Mouse (Mus musculus): ENCODE results near the gene P4ha2.
"Not testable (repeated sequence)": the region's sequence is repeated elsewhere in the genome, so short reads cannot be mapped to it uniquely, and the experiment has no call there.

The P4ha2 gene

DNA sequence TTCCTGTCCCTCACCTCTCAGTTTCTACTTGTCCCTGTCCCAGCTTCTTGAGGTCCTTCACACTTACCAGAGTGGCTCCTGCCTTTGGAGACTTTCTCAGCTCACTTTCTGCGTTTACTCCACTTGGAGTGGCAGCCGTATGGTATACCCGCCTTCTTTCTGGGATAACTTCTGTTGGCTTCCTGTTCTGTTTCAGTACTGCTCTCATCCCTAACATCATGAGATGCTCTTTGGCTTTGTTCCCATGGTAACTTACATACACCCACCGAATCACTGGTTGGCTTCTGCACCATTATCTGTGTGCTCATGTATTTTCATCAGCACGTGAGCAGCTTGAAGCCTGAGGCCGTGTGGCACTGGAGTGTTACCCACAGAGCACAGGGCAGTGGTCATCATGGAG lies 30.8 kb downstream of the P4ha2 start:
- no peak for DNase-seq (ENCODE audit: extremely low spot score, low read depth, low spot score)

DNA sequence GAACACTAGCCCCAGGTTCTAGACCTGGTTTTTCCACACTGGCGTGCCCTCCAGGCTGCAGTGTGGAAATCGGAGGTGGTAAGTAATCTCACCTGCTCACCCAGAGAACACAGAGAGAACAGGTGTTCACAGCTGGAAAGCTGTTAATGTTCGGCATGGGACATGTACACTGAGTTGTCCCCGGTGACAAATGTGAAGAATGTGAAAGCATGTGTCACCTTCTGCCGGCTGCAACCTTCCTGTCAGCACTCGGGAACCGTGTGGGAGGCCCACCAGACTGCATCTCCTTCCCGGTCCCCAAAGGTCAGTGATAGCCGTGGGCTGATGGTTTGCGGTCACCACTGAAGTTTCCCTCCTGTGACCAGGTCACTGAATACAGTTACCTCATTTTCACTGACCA lies 32.4 kb downstream of the P4ha2 start:
- DNase-seq (ENCODE audit: extremely low spot score, low read depth, low spot score), result no peak

- no peak for DNase-seq (ENCODE audit: extremely low spot score, low read depth, low spot score)
Measured at GRCm38 (mm10) chr11:54134905-54135304, 35.0 kb downstream of the P4ha2 start.

GRCm38 (mm10) chr11:54140159-54140558 lies 40.3 kb downstream of the P4ha2 start:
- not testable (repeated sequence) for DNase-seq (ENCODE audit: extremely low spot score, low read depth, low spot score)

- no peak for DNase-seq (ENCODE audit: extremely low spot score, low read depth, low spot score)
Measured at GRCm38 (mm10) chr11:54141200-54141971, 41.5 kb downstream of the P4ha2 start.

DNA sequence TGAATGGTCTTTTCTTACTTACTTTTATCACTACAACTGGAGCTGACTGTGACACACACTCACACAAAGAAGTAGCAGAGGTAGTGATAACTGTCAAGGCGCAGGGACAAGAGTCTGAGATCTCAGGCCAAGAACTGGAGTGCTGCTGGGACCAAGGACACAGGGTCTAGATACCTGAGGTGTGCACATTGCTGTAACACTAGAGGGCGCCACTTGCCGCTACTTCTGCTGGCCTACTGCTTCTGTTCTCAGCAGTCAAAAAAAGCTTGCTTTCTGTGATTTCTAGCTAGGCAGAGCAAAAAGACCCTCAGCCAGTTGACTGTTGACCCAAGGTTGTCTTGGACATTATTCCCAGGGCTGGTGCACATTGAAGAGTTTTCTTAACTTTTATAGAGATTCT lies 45.0 kb downstream of the P4ha2 start:
- DNase-seq (ENCODE audit: extremely low spot score, low read depth, low spot score), result no peak

- no peak for DNase-seq (ENCODE audit: extremely low spot score, low read depth, low spot score)
Measured at GRCm38 (mm10) chr11:54145990-54146389, 46.1 kb downstream of the P4ha2 start.

DNA sequence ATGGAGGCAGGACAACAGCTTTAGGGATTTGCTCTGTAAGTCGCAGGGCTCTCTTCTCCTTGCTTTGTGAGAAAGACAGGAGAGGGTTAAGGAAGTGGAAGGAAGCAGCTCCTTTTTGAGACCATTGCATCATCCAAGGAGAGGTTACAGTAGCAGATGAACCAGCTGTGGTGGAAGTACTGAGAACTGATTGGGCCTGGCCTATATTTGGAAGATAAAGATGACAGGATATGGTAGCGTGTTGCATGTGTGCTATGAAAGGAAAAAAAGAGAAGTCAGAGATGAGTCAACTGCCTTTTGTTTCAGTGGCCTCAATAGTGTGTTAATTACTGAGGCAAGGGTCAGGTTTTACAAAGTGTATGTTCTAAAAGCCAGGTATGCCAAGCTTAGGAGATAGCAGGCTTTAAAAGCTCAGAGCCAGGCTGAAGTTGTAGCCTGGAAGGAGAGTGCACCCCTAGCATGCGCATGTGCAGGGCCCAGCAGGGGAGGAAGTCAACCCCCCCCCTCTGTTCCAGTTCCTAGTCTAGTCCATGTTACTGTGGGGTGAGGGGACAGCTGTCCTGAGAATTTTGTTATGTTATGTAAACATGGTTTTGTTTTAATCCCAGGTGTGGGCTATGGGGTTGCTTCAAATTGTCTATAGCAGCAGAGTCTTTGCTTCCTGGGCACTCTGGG lies 50.0 kb downstream of the P4ha2 start:
- DNase-seq (ENCODE audit: extremely low spot score, low read depth, low spot score), result no peak

DNA sequence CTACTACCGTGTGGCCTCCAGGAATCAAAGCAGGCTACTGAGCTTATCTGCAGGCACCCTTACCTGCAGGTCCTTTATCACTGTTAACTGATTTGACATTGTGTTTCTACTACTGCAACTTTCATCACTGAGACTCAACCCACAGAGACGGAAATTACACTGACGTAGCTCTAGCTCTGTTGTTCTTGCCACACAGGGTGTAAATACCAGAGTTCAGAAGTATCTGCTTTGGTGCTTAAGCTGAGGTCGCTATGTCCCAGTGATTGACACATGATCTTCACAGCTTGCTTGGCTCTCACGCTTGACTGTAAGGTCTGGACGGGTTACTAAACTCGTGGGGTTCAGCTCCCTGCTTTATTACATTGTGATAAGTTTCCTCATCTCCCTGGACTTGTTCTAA lies 51.2 kb downstream of the P4ha2 start:
- no peak for DNase-seq (ENCODE audit: extremely low spot score, low read depth, low spot score)

- DNase-seq (ENCODE audit: extremely low spot score, low read depth, low spot score), result no peak
Measured at GRCm38 (mm10) chr11:54152957-54153356, 53.1 kb downstream of the P4ha2 start.

GRCm38 (mm10) chr11:54155864-54156263 lies 56.0 kb downstream of the P4ha2 start:
- no peak for DNase-seq (ENCODE audit: extremely low spot score, low read depth, low spot score)

GRCm38 (mm10) chr11:54156504-54156903 lies 56.6 kb downstream of the P4ha2 start:
- no peak for DNase-seq (ENCODE audit: extremely low spot score, low read depth, low spot score)

DNA sequence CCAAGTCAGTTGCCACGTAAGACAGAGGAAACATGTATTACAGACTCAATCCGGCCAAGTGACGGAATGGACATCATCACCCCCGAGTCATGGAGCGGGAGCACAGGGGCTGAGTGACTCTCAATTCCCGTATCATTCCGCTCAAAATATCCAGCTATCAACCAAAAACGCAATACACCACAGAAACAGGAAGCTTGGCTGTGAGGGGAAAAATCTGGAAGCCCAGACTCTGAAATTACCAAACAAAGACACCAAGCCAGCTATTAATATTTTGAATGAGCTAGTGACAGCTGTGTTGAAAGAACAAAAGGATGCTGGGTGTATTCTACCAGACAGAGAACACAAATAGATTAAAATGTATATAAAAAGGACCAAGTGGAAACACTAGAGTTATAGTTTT lies 57.7 kb downstream of the P4ha2 start:
- no peak for DNase-seq (ENCODE audit: extremely low spot score, low read depth, low spot score)

DNA sequence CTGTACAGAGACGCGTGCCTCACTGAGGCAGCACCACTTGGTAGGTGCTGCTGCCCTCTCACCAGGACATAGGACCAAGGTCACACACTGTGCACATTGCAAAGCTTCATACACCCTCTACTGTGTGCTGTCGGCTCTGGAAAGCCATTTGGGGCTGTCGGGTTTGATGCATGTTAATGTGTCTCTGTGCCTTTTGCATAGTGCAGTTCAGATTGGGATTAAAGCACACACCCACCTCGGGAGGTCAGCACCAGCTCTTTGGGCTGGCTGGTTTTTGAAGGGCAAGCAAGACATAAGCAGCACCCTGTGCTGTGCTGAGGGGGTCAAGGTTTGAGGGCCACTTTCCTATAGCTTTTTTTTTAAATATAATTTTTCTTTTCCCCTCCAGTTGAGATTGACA lies 60.5 kb downstream of the P4ha2 start:
- DNase-seq (ENCODE audit: extremely low spot score, low read depth, low spot score), result no peak

DNA sequence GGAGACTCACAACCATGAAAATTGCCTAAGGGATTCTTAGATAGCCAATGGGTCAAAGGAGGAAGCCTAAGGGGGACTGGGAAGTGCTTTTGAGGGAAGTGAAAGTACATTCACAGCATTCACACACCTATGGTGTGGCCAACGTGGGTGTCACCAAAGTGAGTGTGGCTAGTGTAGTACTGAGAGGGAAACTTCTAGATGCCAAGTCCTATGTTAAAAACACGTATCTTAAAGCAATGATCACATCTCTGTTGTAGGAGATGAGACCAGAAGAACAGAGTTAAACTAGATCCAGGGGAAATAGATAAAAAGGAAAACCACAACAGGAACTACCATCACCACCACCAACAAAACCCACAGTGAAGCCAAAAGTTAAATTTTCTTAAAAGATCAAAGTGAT lies 61.0 kb downstream of the P4ha2 start:
- DNase-seq (ENCODE audit: extremely low spot score, low read depth, low spot score), result no peak

- DNase-seq (ENCODE audit: extremely low spot score, low read depth, low spot score), result no peak
Measured at GRCm38 (mm10) chr11:54161514-54161913, 61.6 kb downstream of the P4ha2 start.

DNA sequence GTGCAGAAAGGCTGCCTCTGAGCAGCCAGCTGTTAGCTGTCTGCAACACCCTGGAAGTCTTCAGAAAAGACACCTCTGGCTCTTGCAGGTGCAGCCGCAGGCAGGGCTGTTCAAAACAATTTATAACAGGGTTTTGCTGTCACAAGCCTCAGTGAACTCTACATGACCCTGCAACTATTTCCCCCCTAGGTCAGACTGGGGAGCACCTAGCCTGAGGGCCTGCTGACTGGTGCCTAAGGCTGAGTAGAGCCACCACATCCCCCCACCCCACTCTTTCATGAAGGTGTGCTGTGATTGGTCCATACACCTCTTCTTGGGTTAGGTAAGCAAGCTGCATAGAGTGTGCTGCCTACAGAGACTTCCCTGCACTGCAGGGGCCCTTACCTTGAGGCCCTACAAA lies 63.1 kb downstream of the P4ha2 start:
- no peak for DNase-seq (ENCODE audit: extremely low spot score, low read depth, low spot score)

- no peak for DNase-seq (ENCODE audit: extremely low spot score, low read depth, low spot score)
Measured at GRCm38 (mm10) chr11:54169432-54170295, 69.8 kb downstream of the P4ha2 start.

DNA sequence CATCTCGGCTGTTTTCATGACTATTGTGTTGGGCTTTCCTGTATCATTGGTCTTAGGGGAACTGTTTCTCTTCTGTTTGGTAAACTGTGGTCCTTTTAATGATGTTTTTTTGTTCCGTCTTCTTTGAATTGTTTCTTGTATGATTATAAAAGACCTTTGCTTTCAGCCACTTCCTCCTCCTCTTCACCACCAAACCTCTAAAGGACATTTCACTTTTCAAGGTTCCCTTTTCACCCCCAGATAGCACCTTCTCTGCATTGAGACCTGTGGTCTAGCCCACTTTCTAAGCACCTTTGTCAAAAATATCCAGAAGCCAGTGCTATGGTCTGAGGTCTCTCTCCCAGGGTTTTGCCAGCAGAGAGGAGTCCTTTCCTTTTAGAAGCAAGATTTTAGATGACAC lies 71.3 kb downstream of the P4ha2 start:
- no peak for DNase-seq (ENCODE audit: extremely low spot score, low read depth, low spot score)

- no peak for DNase-seq (ENCODE audit: extremely low spot score, low read depth, low spot score)
Measured at GRCm38 (mm10) chr11:54174226-54174625, 74.3 kb downstream of the P4ha2 start.

GRCm38 (mm10) chr11:54174877-54175276 lies 75.0 kb downstream of the P4ha2 start:
- DNase-seq (ENCODE audit: extremely low spot score, low read depth, low spot score), result no peak

Measured in hindlimb bud, embryonic 11.5 days (tissue).